Mouse (Mus musculus): ENCODE data around the gene Smad5.

GRCm38 (mm10) chr13:56707111-56707510 lies 4.3 kb downstream of the Smad5 start:
- TF ChIP-seq POLR2AphosphoS2 (IDR thresholded peaks at IDR 0.05; ENCODE audit: low read depth, low read length) (no peak), MEF2A (IDR thresholded peaks at IDR 0.05; ENCODE audit: borderline replicate concordance, low read depth, low read length) (no peak), CTCF (conservative IDR thresholded peaks at IDR 0.05 in 1 of 2, IDR thresholded peaks at IDR 0.05 in 1 of 2; ENCODE audit: low read depth in 2 of 2, low read length in 2 of 2) (no peak), POLR2A (IDR thresholded peaks at IDR 0.05; ENCODE audit: low read depth, low read length) (no peak)
